ENCODE assay signal across 10 mouse cellular contexts in the genomic region with DNA sequence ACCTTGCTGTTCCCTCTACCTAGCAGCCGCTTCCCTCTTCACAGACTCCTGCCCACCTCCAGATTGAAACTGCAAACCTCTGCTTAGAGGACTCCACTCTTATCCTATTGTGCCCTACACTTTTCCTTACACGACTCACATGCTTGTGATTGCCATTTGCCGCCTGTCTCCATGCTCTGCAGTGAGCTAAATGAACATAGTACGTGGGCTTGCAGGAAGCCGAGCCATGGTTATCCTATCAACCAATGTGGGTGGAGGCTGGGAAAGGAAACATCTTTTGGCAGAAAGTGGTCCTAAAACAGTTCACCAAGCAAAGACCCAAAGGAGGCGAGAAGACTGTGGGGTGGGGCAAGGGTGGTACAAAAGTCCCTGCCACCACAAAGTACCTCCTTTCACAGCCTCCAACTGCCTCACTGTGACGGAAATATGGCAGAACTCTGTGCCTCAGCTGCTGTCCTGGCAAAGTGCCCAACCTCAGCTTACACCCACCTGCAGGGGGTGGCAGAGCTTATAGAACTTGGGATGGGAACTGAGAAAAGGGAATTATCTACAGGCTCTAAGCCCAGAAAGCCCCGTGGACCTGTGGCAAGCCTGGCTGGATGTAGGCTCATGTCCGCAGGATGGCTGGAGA.
A peak's percentile ranks its signal among the peaks of the same experiment; 100 is the strongest.
DNase-seq lines count a peak whose midpoint lies in the region; ATAC-seq and TF ChIP-seq lines count a peak whose summit lies in the region.
"Had no signal": no experiment of that assay in that cellular context is flagged by ENCODE, and none has a peak within 500 bp of the region (broad histone marks: within the 10 kb centered on the region; RNA-seq: fewer than 3 reads in every experiment).

No protein-coding gene starts in this region.

- 82% methylated on average over 9 of the region's 9 CpGs for WGBS in intestine, postnatal 0 days
- 77% methylated on average over 9 of the region's 9 CpGs for WGBS in intestine, embryonic 15.5 days

- H3K36me3 ChIP-seq in intestine, postnatal 0 days (ENCODE audit: control insufficient read depth, insufficient read depth): no peaks in the 10 kb centered on the region
- no peaks in the 10 kb centered on the region for H3K36me3 ChIP-seq in intestine, embryonic 15.5 days
- H3K36me3 ChIP-seq: G1E; liver, embryonic 15.5 days had no signal

- H3K9ac ChIP-seq in intestine, postnatal 0 days (ENCODE audit: low read depth, low read length): no peak overlapping the region
- H3K9ac ChIP-seq in intestine, embryonic 15.5 days: no peak overlapping the region
- H3K9ac ChIP-seq: liver, embryonic 15.5 days had no signal

- 0 out of 2 replicates have a peak, but pooled peaks have one; percentile 24 for TF ChIP-seq CTCF in intestine, postnatal 0 days (IDR thresholded peaks at IDR 0.05; ENCODE audit: low read depth)

- no peak overlapping the region for H3K27ac ChIP-seq in intestine, postnatal 0 days (ENCODE audit: low read depth, low read length)
- no peak overlapping the region for H3K27ac ChIP-seq in intestine, embryonic 15.5 days
- H3K27ac ChIP-seq: liver, embryonic 15.5 days had no signal

- no peaks in the 10 kb centered on the region for H3K4me1 ChIP-seq in intestine, postnatal 0 days (replicated peaks; ENCODE audit: control insufficient read depth, insufficient read depth, low read length)
- peaks cover 21% of the 10 kb centered on the region for H3K4me1 ChIP-seq in intestine, embryonic 15.5 days (replicated peaks)

- DNase-seq in brain, adult 2 months (ENCODE audit: low read depth, low spot score): peak; percentile 87
- DNase-seq in layer of hippocampus, adult 9-11 months: peak; percentile 57
- DNase-seq in right cerebral cortex, adult 2 months (ENCODE audit: low spot score in 2 of 2): peak; percentile 80 to 81
- DNase-seq in urinary bladder, postnatal 25 days (ENCODE audit: low spot score): no peak
- no peak for DNase-seq in gastrocnemius, postnatal 14 days

- H3K4me2 ChIP-seq in intestine, postnatal 0 days (replicated peaks; ENCODE audit: low read depth): no peak overlapping the region
- no peak overlapping the region for H3K4me2 ChIP-seq in intestine, embryonic 15.5 days (replicated peaks)
- H3K4me2 ChIP-seq: liver, embryonic 15.5 days had no signal

- H3K4me3 ChIP-seq in intestine, postnatal 0 days (ENCODE audit: low read depth, low read length): no peak overlapping the region
- H3K4me3 ChIP-seq in intestine, embryonic 15.5 days (replicated peaks): no peak overlapping the region
- H3K4me3 ChIP-seq: liver, embryonic 15.5 days had no signal

- ATAC-seq in intestine, postnatal 0 days: no peak
- no peak for ATAC-seq in intestine, embryonic 15.5 days
- ATAC-seq in erythroid progenitor cell, adult 5-6 weeks (replicated peaks; ENCODE audit: low FRiP score, poor library complexity, severe bottlenecking): no peak

- intact Hi-C loops in gastrocnemius, postnatal 14 days (cut with DNase I; ENCODE audit: low total_unique reads): loop anchor here (10.0 kb wide), 1 partner anchor 422 kb away; the partner anchor contains the start of gene Fjx1

- no peaks in the 10 kb centered on the region for H3K9me3 ChIP-seq in intestine, postnatal 0 days (ENCODE audit: control insufficient read depth)
- H3K9me3 ChIP-seq in intestine, embryonic 15.5 days: no peaks in the 10 kb centered on the region
- H3K9me3 ChIP-seq: G1E; liver, embryonic 15.5 days had no signal

- no peaks in the 10 kb centered on the region for H3K27me3 ChIP-seq in intestine, postnatal 0 days (replicated peaks; ENCODE audit: control insufficient read depth, insufficient read depth, low read length)
- no peaks in the 10 kb centered on the region for H3K27me3 ChIP-seq in intestine, embryonic 15.5 days (replicated peaks)
- H3K27me3 ChIP-seq: liver, embryonic 15.5 days had no signal

Comparison
In these comparisons a context has a peak if more than half of its experiments do, and no peak if none do; other contexts are left out.
1. DNase-seq: peak in brain, adult 2 months (single experiment), layer of hippocampus, adult 9-11 months (single experiment) and right cerebral cortex, adult 2 months (2 of 2); none in urinary bladder, postnatal 25 days (single experiment) and gastrocnemius, postnatal 14 days (single experiment).